Mouse (Mus musculus) liver, adult 2 months (tissue): ENCODE data around the gene T2.

Source experiments
- CTCF ChIP-seq: fragments of 200-500 bp; IDR thresholded peaks from 2 replicates; pipeline ENCODE4 v1.5.1; 2011; ENCODE audit warnings: low read depth, low read length, control low read depth
- POLR2A ChIP-seq: fragments of 200-500 bp; IDR thresholded peaks from 2 replicates; pipeline ENCODE4 v1.6.1; 2011; ENCODE audit warnings: low read length, control low read depth; ENCODE audit not compliant: insufficient read depth; ENCODE audit errors: extremely low read depth

GRCm38 (mm10) chr17:8415533-8415932, 59.7 kb downstream of the T2 start:
- TF ChIP-seq POLR2A (no peak), CTCF (no peak)
